17 mouse cellular contexts compared by ENCODE assay signal in the genomic region with DNA sequence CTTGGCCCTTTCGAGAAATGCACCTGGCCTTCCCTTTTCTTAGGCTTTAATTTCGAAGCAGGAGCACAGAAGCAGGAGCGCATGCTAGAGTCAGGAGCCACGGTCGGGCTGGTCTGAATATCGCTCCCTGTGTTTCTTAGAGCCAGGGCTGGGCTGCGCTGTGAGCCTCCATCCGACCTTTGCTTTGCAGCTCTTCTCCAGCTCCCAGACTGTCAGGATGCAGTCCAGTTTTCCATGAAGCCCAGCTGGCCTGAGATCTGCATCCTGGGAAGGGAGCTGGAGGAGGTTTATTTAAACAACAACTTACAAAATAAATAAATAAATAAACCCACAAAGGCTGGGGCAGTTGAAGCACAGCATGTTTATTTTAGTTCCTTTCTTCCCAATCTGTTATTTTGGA.
DNase-seq lines count a peak whose midpoint lies in the region; ATAC-seq and TF ChIP-seq lines count a peak whose summit lies in the region.
"Had no signal": no experiment of that assay in that cellular context is flagged by ENCODE, and none has a peak within 500 bp of the region (broad histone marks: within the 10 kb centered on the region; RNA-seq: fewer than 3 reads in every experiment).

No protein-coding gene starts in this region.

- H3K9ac ChIP-seq in heart, embryonic 11.5 days (ENCODE audit: low read depth, low read length), result no peak overlapping the region
- no peak overlapping the region for H3K9ac ChIP-seq in lung, embryonic 14.5 days
- H3K9ac ChIP-seq: liver, embryonic 13.5 days; midbrain, embryonic 13.5 days had no signal

- TF ChIP-seq POLR2A in lung, adult 2 months (IDR thresholded peaks at IDR 0.05; ENCODE audit: borderline replicate concordance, extremely low read depth, low read depth, low read length), result no peak

- intact Hi-C loops in gastrocnemius, adult 2 months (cut with DNase I), result no loop called here
- intact Hi-C loops in heart, postnatal 36 days (cut with DNase I), result no loop called here

- H3K9me3 ChIP-seq in heart, embryonic 11.5 days (replicated peaks; ENCODE audit: control insufficient read depth, low read length), result no peaks in the 10 kb centered on the region
- no peaks in the 10 kb centered on the region for H3K9me3 ChIP-seq in lung, embryonic 14.5 days (ENCODE audit: low read depth, low read length)
- H3K9me3 ChIP-seq: liver, embryonic 13.5 days; midbrain, embryonic 13.5 days had no signal

- no peak for TF ChIP-seq CTCF in lung, embryonic 14.5 days (IDR thresholded peaks at IDR 0.05; ENCODE audit: low read depth)
- no peak for TF ChIP-seq CTCF in lung, adult 2 months (IDR thresholded peaks at IDR 0.05; ENCODE audit: insufficient read depth, low read length)
- TF ChIP-seq CTCF in gastrocnemius, adult 2 months (IDR thresholded peaks at IDR 0.05), result no peak

- no peaks in the 10 kb centered on the region for H3K27me3 ChIP-seq in heart, embryonic 11.5 days (ENCODE audit: control insufficient read depth, insufficient read depth, low read length)
- no peaks in the 10 kb centered on the region for H3K27me3 ChIP-seq in lung, embryonic 14.5 days (ENCODE audit: insufficient read depth, low read length)
- H3K27me3 ChIP-seq: liver, embryonic 13.5 days; midbrain, embryonic 13.5 days; Patski had no signal

- no peak for ATAC-seq in heart, embryonic 11.5 days (replicated peaks; ENCODE audit: insufficient number of reproducible peaks, low FRiP score, low TSS enrichment)
- no peak for ATAC-seq in lung, embryonic 14.5 days (ENCODE audit: insufficient read depth)
- ATAC-seq: inflammation-experienced regulatory T-cells, adult 6 months; midbrain, embryonic 13.5 days; Patski had no signal

- no peaks in the 10 kb centered on the region for H3K36me3 ChIP-seq in heart, embryonic 11.5 days (ENCODE audit: control insufficient read depth, insufficient read depth, low read length)
- no peaks in the 10 kb centered on the region for H3K36me3 ChIP-seq in lung, embryonic 14.5 days (ENCODE audit: insufficient read depth)
- H3K36me3 ChIP-seq: liver, embryonic 13.5 days; midbrain, embryonic 13.5 days had no signal

- 63% methylated on average over 8 of the region's 8 CpGs for WGBS in heart, embryonic 11.5 days (ENCODE audit: insufficient replicate concordance)
- WGBS in lung, embryonic 14.5 days, result 46% methylated on average over 8 of the region's 8 CpGs
- WGBS in lung, adult 2 months, result 51% methylated on average over 8 of the region's 8 CpGs

- peak; percentile 96 for DNase-seq in heart, adult 11 months
- DNase-seq in lung, embryonic 14.5 days, result peak; percentile 54
- no peak for DNase-seq in lung, adult 2 months
- peak; percentile 53 for DNase-seq in gastrocnemius, adult 2 months
- DNase-seq in heart, postnatal 36 days, result peak; percentile 18 to 49
- no peak for DNase-seq in adrenal gland, adult 2 months
- DNase-seq in layer of hippocampus, adult 9-10 months (ENCODE audit: low spot score), result no peak
- DNase-seq: B cell, adult 2 months; cerebellum, adult 11 months; liver, embryonic 13.5 days; thymus, postnatal 4 days had no signal

- no peak overlapping the region for H3K27ac ChIP-seq in heart, embryonic 11.5 days (ENCODE audit: low read depth, low read length)
- H3K27ac ChIP-seq in lung, embryonic 14.5 days (ENCODE audit: low read depth), result no peak overlapping the region
- H3K27ac ChIP-seq in gastrocnemius, adult 2 months, result peak overlapping the region; percentile 28
- H3K27ac ChIP-seq: liver, embryonic 13.5 days; midbrain, embryonic 13.5 days had no signal

- no peaks in the 10 kb centered on the region for H3K4me1 ChIP-seq in heart, embryonic 11.5 days (ENCODE audit: control insufficient read depth, insufficient read depth, low read length)
- no peaks in the 10 kb centered on the region for H3K4me1 ChIP-seq in lung, embryonic 14.5 days (ENCODE audit: insufficient read depth)
- no peaks in the 10 kb centered on the region for H3K4me1 ChIP-seq in lung, adult 2 months (ENCODE audit: control insufficient read depth, insufficient read depth, low read length)
- H3K4me1 ChIP-seq: liver, embryonic 13.5 days had no signal

- H3K4me3 ChIP-seq in heart, embryonic 11.5 days (ENCODE audit: low read depth, low read length), result no peak overlapping the region
- no peak overlapping the region for H3K4me3 ChIP-seq in lung, embryonic 14.5 days (ENCODE audit: low read depth, low read length)
- H3K4me3 ChIP-seq in lung, adult 2 months (replicated peaks; ENCODE audit: extremely low read depth, low read depth, low read length), result no peak overlapping the region
- no peak overlapping the region for H3K4me3 ChIP-seq in gastrocnemius, adult 2 months
- H3K4me3 ChIP-seq: erythroblast, embryonic 14.5 days; liver, embryonic 13.5 days; midbrain, embryonic 13.5 days; myocyte had no signal

- no peak overlapping the region for H3K4me2 ChIP-seq in heart, embryonic 11.5 days
- no peak overlapping the region for H3K4me2 ChIP-seq in lung, embryonic 14.5 days
- H3K4me2 ChIP-seq: liver, embryonic 13.5 days; midbrain, embryonic 13.5 days had no signal

Comparison
In these comparisons a context has a peak if more than half of its experiments do, and no peak if none do; other contexts are left out.
1. DNase-seq: peak in heart, adult 11 months (single experiment), lung, embryonic 14.5 days (single experiment), gastrocnemius, adult 2 months (single experiment) and heart, postnatal 36 days (2 of 2); none in lung, adult 2 months (single experiment), adrenal gland, adult 2 months (single experiment) and layer of hippocampus, adult 9-10 months (single experiment).